Comparison of ENCODE assay signal across 7 mouse cellular contexts in the genomic region with DNA sequence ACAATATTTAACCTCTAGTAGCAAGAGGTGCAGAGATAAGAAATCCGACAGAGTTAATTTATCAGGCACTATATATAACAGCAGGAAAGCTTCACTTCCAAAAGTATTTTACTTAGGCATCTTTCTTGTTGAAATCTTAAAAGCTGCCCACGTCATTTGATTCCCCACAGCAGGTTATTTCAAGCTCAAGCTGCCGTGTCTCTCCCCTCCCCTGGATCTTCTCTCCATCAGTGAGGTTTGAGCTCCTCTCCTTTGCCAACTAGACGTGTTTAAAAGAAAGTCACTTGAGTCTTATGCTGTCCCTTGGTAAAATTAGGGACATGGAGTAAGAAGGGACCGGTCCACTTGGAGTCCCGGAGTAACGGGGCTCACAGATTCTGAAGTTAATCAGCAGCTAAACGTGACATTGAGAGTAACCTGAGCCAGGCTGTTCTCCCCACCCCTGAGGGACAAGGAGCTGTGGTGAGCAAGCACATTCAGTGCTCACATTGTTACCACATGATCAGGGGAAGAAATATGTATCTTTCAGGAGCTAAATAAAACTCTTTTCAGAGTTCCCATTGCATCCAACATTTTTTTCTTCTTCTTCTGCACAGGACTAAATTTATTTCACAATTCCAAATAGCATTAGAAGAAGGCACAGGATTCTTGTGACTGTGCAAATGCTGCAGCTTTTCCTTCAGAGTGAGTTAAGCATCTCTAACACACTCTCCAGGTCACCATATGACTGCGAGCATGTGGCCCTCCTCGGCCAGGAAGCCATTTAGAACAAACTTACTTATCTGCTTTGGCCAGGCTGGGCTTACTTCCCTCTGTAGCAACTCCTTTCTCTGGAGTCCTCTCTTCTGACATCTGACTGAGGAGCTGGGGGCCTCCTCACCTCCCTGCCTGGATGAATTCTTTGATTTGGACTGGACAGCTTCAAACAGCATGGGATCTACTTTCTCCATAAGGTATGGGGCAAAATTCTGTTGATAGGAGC. TPM values are rescaled to one million over a fixed set of nuclear protein-coding genes. Genes with fewer than 3 reads are reported as not detected.
DNase-seq lines count a peak whose midpoint lies in the region; ATAC-seq lines count a peak whose summit lies in the region.

A gene (plus strand): TSS at position 833 of the 982 bp plus-strand sequence.

- H3K4me2 ChIP-seq in intestine, embryonic 16.5 days (ENCODE audit: low read depth, low read length): no peak within 1 kb of the TSS
- peak within 1 kb of the TSS; percentile 12; the same call in 1 of the 2 replicates for H3K4me2 ChIP-seq in limb, embryonic 11.5 days (ENCODE audit: low read depth, severe bottlenecking)
- H3K4me2 ChIP-seq in neural tube, embryonic 12.5 days (replicated peaks): no peak within 1 kb of the TSS

- ATAC-seq in granulocyte monocyte progenitor cell, adult 5-6 weeks (replicated peaks; ENCODE audit: poor library complexity, severe bottlenecking): peak; percentile 65
- ATAC-seq in intestine, embryonic 16.5 days: peak; percentile 59
- no peak for ATAC-seq in limb, embryonic 11.5 days (ENCODE audit: insufficient number of reproducible peaks, low FRiP score, low TSS enrichment, low read depth)
- ATAC-seq in neural tube, embryonic 12.5 days (ENCODE audit: low FRiP score, low read depth): no peak

- H3K4me1 ChIP-seq in embryonic facial prominence, embryonic 10.5 days: peaks cover 11% of the 10 kb centered on the region
- peaks cover 12% of the 10 kb centered on the region for H3K4me1 ChIP-seq in intestine, embryonic 16.5 days (ENCODE audit: control insufficient read depth, insufficient read depth, low read length)
- peaks cover 4% of the 10 kb centered on the region; the same call in 1 of the 2 replicates for H3K4me1 ChIP-seq in limb, embryonic 11.5 days (ENCODE audit: control insufficient read depth, insufficient read depth, low read length)
- no peaks in the 10 kb centered on the region for H3K4me1 ChIP-seq in neural tube, embryonic 12.5 days

- no peaks in the 10 kb centered on the region for H3K27me3 ChIP-seq in embryonic facial prominence, embryonic 10.5 days (replicated peaks; ENCODE audit: low read depth, poor library complexity, severe bottlenecking)
- no peaks in the 10 kb centered on the region for H3K27me3 ChIP-seq in intestine, embryonic 16.5 days (replicated peaks; ENCODE audit: control insufficient read depth, insufficient read depth, low read length)
- no peaks in the 10 kb centered on the region for H3K27me3 ChIP-seq in limb, embryonic 11.5 days (ENCODE audit: control insufficient read depth, insufficient read depth, low read length)
- no peaks in the 10 kb centered on the region for H3K27me3 ChIP-seq in neural tube, embryonic 12.5 days (replicated peaks)

- peak within 1 kb of the TSS; percentile 44 for H3K27ac ChIP-seq in embryonic facial prominence, embryonic 10.5 days (replicated peaks)
- H3K27ac ChIP-seq in intestine, embryonic 16.5 days (ENCODE audit: low read length): peak within 1 kb of the TSS; percentile 44; the same call in 1 of the 2 replicates
- no peak within 1 kb of the TSS for H3K27ac ChIP-seq in limb, embryonic 11.5 days (replicated peaks; ENCODE audit: low read depth, low read length)
- H3K27ac ChIP-seq in neural tube, embryonic 12.5 days: no peak within 1 kb of the TSS

- H3K36me3 ChIP-seq in embryonic facial prominence, embryonic 10.5 days (replicated peaks): no peaks in the 10 kb centered on the region
- no peaks in the 10 kb centered on the region for H3K36me3 ChIP-seq in intestine, embryonic 16.5 days (ENCODE audit: control insufficient read depth, insufficient read depth, low read length)
- H3K36me3 ChIP-seq in limb, embryonic 11.5 days (ENCODE audit: control insufficient read depth, insufficient read depth, low read length): no peaks in the 10 kb centered on the region
- no peaks in the 10 kb centered on the region for H3K36me3 ChIP-seq in neural tube, embryonic 12.5 days

- no peaks in the 10 kb centered on the region for H3K9me3 ChIP-seq in embryonic facial prominence, embryonic 10.5 days
- H3K9me3 ChIP-seq in intestine, embryonic 16.5 days (ENCODE audit: control insufficient read depth, low read length): no peaks in the 10 kb centered on the region
- H3K9me3 ChIP-seq in limb, embryonic 11.5 days (ENCODE audit: control insufficient read depth, low read length): no peaks in the 10 kb centered on the region
- H3K9me3 ChIP-seq in neural tube, embryonic 12.5 days: no peaks in the 10 kb centered on the region

- DNase-seq in adrenal gland, postnatal 14 days: no peak
- peak; percentile 13 for DNase-seq in embryonic facial prominence, embryonic 10.5 days (ENCODE audit: low spot score)
- peak; percentile 28 for DNase-seq in limb, embryonic 11.5 days (ENCODE audit: low spot score)
- no peak for DNase-seq in spleen, adult 18-20 months

- no peak within 1 kb of the TSS for H3K4me3 ChIP-seq in embryonic facial prominence, embryonic 10.5 days
- H3K4me3 ChIP-seq in intestine, embryonic 16.5 days (ENCODE audit: low read length): no peak within 1 kb of the TSS
- no peak within 1 kb of the TSS for H3K4me3 ChIP-seq in limb, embryonic 11.5 days (ENCODE audit: low read depth, low read length)
- H3K4me3 ChIP-seq in neural tube, embryonic 12.5 days: no peak within 1 kb of the TSS

- no peak within 1 kb of the TSS for H3K9ac ChIP-seq in intestine, embryonic 16.5 days (ENCODE audit: low read depth, low read length)
- H3K9ac ChIP-seq in limb, embryonic 11.5 days (ENCODE audit: low read length): no peak within 1 kb of the TSS
- no peak within 1 kb of the TSS for H3K9ac ChIP-seq in neural tube, embryonic 12.5 days

- WGBS in embryonic facial prominence, embryonic 10.5 days: 35% methylated on average over 10 of the region's 10 CpGs
- WGBS in intestine, embryonic 16.5 days: 22% methylated on average over 10 of the region's 10 CpGs
- WGBS in limb, embryonic 11.5 days: 32% methylated on average over 10 of the region's 10 CpGs
- WGBS in neural tube, embryonic 12.5 days: 61% methylated on average over 10 of the region's 10 CpGs

RNA-seq across cellular contexts. Expression of the gene that starts here (rescaled TPM):
- 61.8 and 67.1 TPM in 2 replicates for total RNA-seq in adrenal gland, postnatal 14 days (2021)
- 15.9 and 19.7 TPM in 2 replicates for polyA plus RNA-seq in embryonic facial prominence, embryonic 10.5 days (2016; fragmentation: Nextera tagmentation; extraction: Ambion mirVana)
- 49.8 and 63.2 TPM in 2 replicates for total RNA-seq in granulocyte monocyte progenitor cell, adult 5-6 weeks (2014; fragmentation: Nextera tagmentation)
- total RNA-seq in granulocyte monocyte progenitor cell, adult 5-6 weeks (2017): 33.5 and 38.3 TPM in 2 replicates
- 23.5 and 25.3 TPM in 2 replicates for polyA plus RNA-seq in intestine, embryonic 16.5 days (2015; fragmentation: Nextera tagmentation; extraction: Ambion mirVana)
- 13.3 and 17.1 TPM in 2 replicates for polyA plus RNA-seq in limb, embryonic 11.5 days (2014; fragmentation: Nextera tagmentation; extraction: Ambion mirVana)
- polyA plus RNA-seq in neural tube, embryonic 12.5 days (2016; fragmentation: Nextera tagmentation; extraction: Ambion mirVana): 12.4 and 17.4 TPM in 2 replicates

Comparison
In these comparisons a context has a peak if more than half of its experiments do, and no peak if none do; other contexts are left out.
1. DNase-seq: peak in embryonic facial prominence, embryonic 10.5 days (single experiment) and limb, embryonic 11.5 days (single experiment); none in adrenal gland, postnatal 14 days (single experiment) and spleen, adult 18-20 months (0 of 2).
2. H3K27ac ChIP-seq: peak in embryonic facial prominence, embryonic 10.5 days (single experiment) and intestine, embryonic 16.5 days (single experiment); none in limb, embryonic 11.5 days (single experiment) and neural tube, embryonic 12.5 days (single experiment).
3. ATAC-seq: peak in granulocyte monocyte progenitor cell, adult 5-6 weeks (single experiment) and intestine, embryonic 16.5 days (single experiment); none in limb, embryonic 11.5 days (single experiment) and neural tube, embryonic 12.5 days (single experiment).